Mouse (Mus musculus) heart, embryonic 11.5 days (tissue): Measurements from ENCODE around the gene 4930432M17Rik. TPM values are rescaled to one million over a fixed set of nuclear protein-coding genes. Genes with fewer than 3 reads are reported as not detected.

Experiments used
- ATAC-seq: fragments of 200-750 bp; cut with Nextera tagmentation; replicated peaks from 2 replicates; pipeline ENCODE4 v1.8.0; 2017; ENCODE audit warnings: moderate library complexity; ENCODE audit not compliant: insufficient number of reproducible peaks, low FRiP score, low TSS enrichment
- H3K27ac ChIP-seq: fragments of 300-500 bp; sonication (generic); 2 replicates; pipeline ENCODE4 v1.5.1; 2014; ENCODE audit warnings: mild to moderate bottlenecking, low read depth, low read length
- H3K27me3 ChIP-seq: fragments of 300-500 bp; sonication (generic); 2 replicates; pipeline ENCODE4 v1.6.1; 2014; ENCODE audit warnings: mild to moderate bottlenecking, low read length, mixed read lengths; ENCODE audit not compliant: control insufficient read depth, insufficient read depth
- H3K36me3 ChIP-seq: fragments of 300-500 bp; sonication (generic); 2 replicates; pipeline ENCODE4 v1.6.1; 2014; ENCODE audit warnings: mild to moderate bottlenecking, low read length, moderate library complexity, mixed read lengths; ENCODE audit not compliant: control insufficient read depth, insufficient read depth
- H3K4me1 ChIP-seq: fragments of 300-500 bp; sonication (generic); 2 replicates; pipeline ENCODE4 v1.6.1; 2014; ENCODE audit warnings: low read length; ENCODE audit not compliant: control insufficient read depth, insufficient read depth
- H3K4me2 ChIP-seq: fragments of 300-500 bp; sonication (generic); 2 replicates; pipeline ENCODE4 v1.6.1; 2014; ENCODE audit warnings: mild to moderate bottlenecking, moderate library complexity
- H3K4me3 ChIP-seq: fragments of 300-500 bp; sonication (generic); 2 replicates; pipeline ENCODE4 v1.5.1; 2014; ENCODE audit warnings: low read depth, low read length
- H3K9ac ChIP-seq: fragments of 300-500 bp; sonication (generic); 2 replicates; pipeline ENCODE4 v1.6.1; 2014; ENCODE audit warnings: mild to moderate bottlenecking, low read depth, low read length, moderate library complexity
- H3K9me3 ChIP-seq: fragments of 300-500 bp; sonication (generic); replicated peaks from 2 replicates; pipeline ENCODE4 v1.6.1; 2016; ENCODE audit warnings: low read length; ENCODE audit not compliant: control insufficient read depth
- WGBS: fragments of 180-500 bp; shearing (Covaris S2); extraction: QIAGEN DNeasy Blood & Tissue Kit; methylation state at CpG from one replicate; pipeline ENCODE4 v1.1.7; 2014; ENCODE audit not compliant: insufficient replicate concordance; 5-methylcytosine and 5-hydroxymethylcytosine counted together
- polyA plus RNA-seq: library from polyadenylated mRNA; unstranded; fragments of >200 nt; fragmentation: Nextera tagmentation; extraction: Ambion mirVana; gene quantifications from 2 replicates; pipeline ENCODE4 v1.2.1, GENCODE M21; 2014

4930432M17Rik gene
- polyA plus RNA-seq, 1 experiment from 2014 or later, result not detected

GRCm38 (mm10) chr3:121689697-121690096 lies 19.1 kb downstream of the 4930432M17Rik start:
- ATAC-seq, result no peak
- Histone ChIP-seq H3K4me3 (no peak overlapping the region), H3K9me3 (no peaks in the 10 kb centered on the region), H3K4me1 (no peaks in the 10 kb centered on the region), H3K4me2 (no peak overlapping the region), H3K27ac (no peak overlapping the region), H3K27me3 (peaks cover 2% of the 10 kb centered on the region; the same call in 1 of the 2 replicates), H3K9ac (no peak overlapping the region), H3K36me3 (no peaks in the 10 kb centered on the region)
- 83% methylated on average over 3 of the region's 3 CpGs for WGBS

- no peaks in the 10 kb centered on the region for H3K4me1 ChIP-seq
- no peaks in the 10 kb centered on the region for H3K36me3 ChIP-seq
- peaks cover 2% of the 10 kb centered on the region; the same call in 1 of the 2 replicates for H3K27me3 ChIP-seq
- H3K27ac ChIP-seq, result no peak overlapping the region
- H3K9ac ChIP-seq, result no peak overlapping the region
- 66% methylated on average over 13 of the region's 13 CpGs for WGBS
- ATAC-seq, result no peak
- no peaks in the 10 kb centered on the region for H3K9me3 ChIP-seq
- no peak overlapping the region for H3K4me3 ChIP-seq
- H3K4me2 ChIP-seq, result no peak overlapping the region
These were observed 22.6 kb downstream of the 4930432M17Rik start for GRCm38 (mm10) chr3:121693001-121693730.

DNA sequence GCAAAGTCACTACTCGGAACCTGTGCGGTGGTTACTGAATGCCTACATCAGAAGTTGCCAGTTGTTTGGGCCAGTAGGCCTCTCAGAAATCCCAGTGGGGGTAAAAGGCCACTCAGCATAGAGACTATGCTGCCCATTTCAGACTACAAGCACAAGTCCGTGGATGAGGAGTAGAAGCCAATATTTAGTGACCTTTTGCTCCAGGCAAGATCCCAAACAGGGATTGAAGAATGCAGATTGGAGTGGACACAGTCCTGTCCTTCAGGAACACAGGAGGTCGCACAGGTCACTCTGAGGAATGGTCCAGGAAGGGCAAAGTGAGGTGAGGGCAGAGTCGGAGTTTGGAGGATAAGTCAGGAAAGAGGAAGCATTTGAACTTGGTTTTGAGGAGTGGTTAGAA lies 23.2 kb downstream of the 4930432M17Rik start:
- WGBS, result 79% methylated on average over 5 of the region's 5 CpGs
- no peak overlapping the region for H3K9ac ChIP-seq
- no peak overlapping the region for H3K4me3 ChIP-seq
- H3K4me1 ChIP-seq, result no peaks in the 10 kb centered on the region
- no peak overlapping the region for H3K4me2 ChIP-seq
- no peaks in the 10 kb centered on the region for H3K9me3 ChIP-seq
- no peaks in the 10 kb centered on the region for H3K36me3 ChIP-seq
- no peak for ATAC-seq
- H3K27me3 ChIP-seq, result peaks cover 2% of the 10 kb centered on the region; the same call in 1 of the 2 replicates
- no peak overlapping the region for H3K27ac ChIP-seq

GRCm38 (mm10) chr3:121697169-121697568 lies 26.6 kb downstream of the 4930432M17Rik start:
- H3K9me3 ChIP-seq, result no peaks in the 10 kb centered on the region
- H3K9ac ChIP-seq, result no peak overlapping the region
- H3K4me1 ChIP-seq, result peaks cover 7% of the 10 kb centered on the region; the same call in 1 of the 2 replicates
- H3K27me3 ChIP-seq, result peaks cover 2% of the 10 kb centered on the region; the same call in 1 of the 2 replicates
- no peak overlapping the region for H3K4me2 ChIP-seq
- no peaks in the 10 kb centered on the region for H3K36me3 ChIP-seq
- H3K27ac ChIP-seq, result no peak overlapping the region
- 82% methylated on average over 7 of the region's 7 CpGs for WGBS
- ATAC-seq, result no peak
- no peak overlapping the region for H3K4me3 ChIP-seq

DNA sequence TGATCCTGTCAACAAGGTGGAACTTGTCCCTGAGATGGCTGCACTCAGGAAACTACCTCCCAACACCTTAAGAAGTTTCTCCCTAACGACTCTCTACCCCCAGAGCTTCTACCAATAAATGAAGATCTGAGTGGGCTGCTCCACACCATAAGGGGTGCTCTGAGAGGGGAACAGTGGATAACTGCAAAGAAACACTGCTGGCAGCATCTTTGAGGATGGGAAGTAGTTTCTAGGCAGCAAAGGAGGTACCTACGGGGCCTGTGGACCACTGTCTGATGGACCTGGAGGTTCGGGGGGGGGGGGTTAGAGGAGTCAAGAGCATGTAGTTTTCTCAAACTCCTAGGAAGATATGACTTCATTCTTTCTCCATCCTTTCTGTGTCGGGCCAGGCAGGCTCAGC lies 28.8 kb downstream of the 4930432M17Rik start:
- no peaks in the 10 kb centered on the region for H3K27me3 ChIP-seq
- no peak overlapping the region for H3K4me2 ChIP-seq
- no peak overlapping the region for H3K4me3 ChIP-seq
- H3K27ac ChIP-seq, result no peak overlapping the region
- WGBS, result 81% methylated on average over 4 of the region's 4 CpGs
- H3K36me3 ChIP-seq, result no peaks in the 10 kb centered on the region
- peaks cover 7% of the 10 kb centered on the region; the same call in 1 of the 2 replicates for H3K4me1 ChIP-seq
- no peak overlapping the region for H3K9ac ChIP-seq
- H3K9me3 ChIP-seq, result no peaks in the 10 kb centered on the region
- ATAC-seq, result no peak

GRCm38 (mm10) chr3:121699849-121700248 lies 29.3 kb downstream of the 4930432M17Rik start:
- Histone ChIP-seq H3K9ac (no peak overlapping the region), H3K4me1 (peaks cover 7% of the 10 kb centered on the region; the same call in 1 of the 2 replicates), H3K27ac (no peak overlapping the region), H3K9me3 (no peaks in the 10 kb centered on the region), H3K4me2 (no peak overlapping the region), H3K36me3 (no peaks in the 10 kb centered on the region), H3K4me3 (no peak overlapping the region), H3K27me3 (no peaks in the 10 kb centered on the region)
- ATAC-seq, result no peak
- WGBS, result 84% methylated on average over 4 of the region's 4 CpGs

- 38% methylated on average over 8 of the region's 8 CpGs for WGBS
- Histone ChIP-seq H3K36me3 (no peaks in the 10 kb centered on the region), H3K4me1 (peaks cover 7% of the 10 kb centered on the region; the same call in 1 of the 2 replicates)
These were observed 29.9 kb downstream of the 4930432M17Rik start for GRCm38 (mm10) chr3:121700364-121700952.

GRCm38 (mm10) chr3:121703155-121703879 lies 32.8 kb downstream of the 4930432M17Rik start:
- Histone ChIP-seq H3K27ac (no peak overlapping the region), H3K27me3 (no peaks in the 10 kb centered on the region), H3K9ac (no peak overlapping the region), H3K4me1 (peaks cover 9% of the 10 kb centered on the region; the same call in 1 of the 2 replicates), H3K4me3 (no peak overlapping the region), H3K36me3 (no peaks in the 10 kb centered on the region), H3K4me2 (no peak overlapping the region), H3K9me3 (no peaks in the 10 kb centered on the region)
- WGBS, result 75% methylated on average over 7 of the region's 7 CpGs
- no peak for ATAC-seq

More at GRCm38 (mm10) chr3:121700364-121700952, 29.9 kb downstream of the 4930432M17Rik start:
- ATAC-seq, result no peak
- Histone ChIP-seq H3K4me3 (no peak overlapping the region), H3K27me3 (no peaks in the 10 kb centered on the region), H3K9me3 (no peaks in the 10 kb centered on the region), H3K27ac (no peak overlapping the region), H3K9ac (no peak overlapping the region), H3K4me2 (no peak overlapping the region)
